In the genomic region with DNA sequence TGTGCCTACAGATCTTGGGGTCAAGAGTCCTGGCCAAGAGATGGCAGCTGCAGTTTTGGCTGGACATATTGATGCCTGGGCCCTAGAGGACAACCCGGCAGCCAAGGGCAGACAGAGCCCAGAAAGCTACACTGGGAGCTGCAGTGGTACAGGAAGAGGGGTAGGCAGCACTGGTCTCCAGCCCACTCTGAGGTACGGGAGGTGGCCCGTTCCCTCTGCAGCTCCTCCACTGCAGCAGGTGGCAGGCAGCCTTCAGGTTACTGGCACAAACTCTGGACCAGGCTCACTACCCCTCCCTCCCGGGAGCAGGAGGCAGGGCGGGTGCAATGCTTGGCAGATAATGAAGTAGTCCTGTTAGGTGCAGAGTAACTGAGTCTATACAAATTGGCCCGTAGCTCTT, we compare ENCODE assay signal across 12 mouse cellular contexts. TPM values are rescaled to one million over a fixed set of nuclear protein-coding genes. Genes with fewer than 3 reads are reported as not detected.
DNase-seq lines count a peak whose midpoint lies in the region; ATAC-seq and TF ChIP-seq lines count a peak whose summit lies in the region.
"Had no signal": no experiment of that assay in that cellular context is flagged by ENCODE, and none has a peak within 500 bp of the region (broad histone marks: within the 10 kb centered on the region; RNA-seq: fewer than 3 reads in every experiment).

No protein-coding gene starts in this region.

- DNase-seq in heart, adult 11 months, result peak; percentile 87
- no peak for DNase-seq in yolk sac, embryonic 10.5 days (ENCODE audit: low spot score)
- DNase-seq in layer of hippocampus, adult 9-11 months, result no peak
- no peak for DNase-seq in layer of hippocampus, postnatal 25 days (ENCODE audit: extremely low spot score in 1 of 2, low spot score in 1 of 2)
- DNase-seq: heart, postnatal 36 days; lung, embryonic 14.5 days; thymus, postnatal 36 days had no signal

- peaks cover 77% of the 10 kb centered on the region for H3K27me3 ChIP-seq in heart, embryonic 11.5 days (ENCODE audit: control insufficient read depth, insufficient read depth, low read length)
- H3K27me3 ChIP-seq in hindbrain, embryonic 12.5 days, result peaks cover 67% of the 10 kb centered on the region
- peaks cover 18% of the 10 kb centered on the region; the same call in 1 of the 2 replicates for H3K27me3 ChIP-seq in midbrain, embryonic 16.5 days (ENCODE audit: control insufficient read depth, insufficient read depth, low read depth, low read length)

- H3K4me2 ChIP-seq in heart, embryonic 11.5 days, result no peak overlapping the region
- H3K4me2 ChIP-seq in hindbrain, embryonic 12.5 days (replicated peaks), result peak overlapping the region; percentile 24; the same call in 1 of the 2 replicates
- peak overlapping the region; percentile 86 for H3K4me2 ChIP-seq in midbrain, embryonic 16.5 days (ENCODE audit: low read length)
- H3K4me2 ChIP-seq: lung, embryonic 14.5 days had no signal

- H3K27ac ChIP-seq in heart, embryonic 11.5 days (ENCODE audit: low read depth, low read length), result no peak overlapping the region
- H3K27ac ChIP-seq in cortical plate, adult 2 months (ENCODE audit: insufficient read depth, low read length), result peak overlapping the region; percentile 97
- peak overlapping the region; percentile 71; the same call in 1 of the 2 replicates for H3K27ac ChIP-seq in hindbrain, embryonic 12.5 days
- H3K27ac ChIP-seq in midbrain, embryonic 16.5 days (ENCODE audit: low read length), result no peak overlapping the region

- 73% methylated on average over 6 of the region's 6 CpGs for WGBS in heart, embryonic 11.5 days (ENCODE audit: insufficient replicate concordance)
- 56% methylated on average over 6 of the region's 6 CpGs for WGBS in hindbrain, embryonic 12.5 days
- 45% methylated on average over 6 of the region's 6 CpGs for WGBS in midbrain, embryonic 16.5 days

- ATAC-seq in heart, embryonic 11.5 days (replicated peaks; ENCODE audit: insufficient number of reproducible peaks, low FRiP score, low TSS enrichment), result no peak
- ATAC-seq in hindbrain, embryonic 12.5 days (ENCODE audit: low FRiP score), result no peak
- no peak for ATAC-seq in midbrain, embryonic 16.5 days

- no peaks in the 10 kb centered on the region for H3K9me3 ChIP-seq in heart, embryonic 11.5 days (replicated peaks; ENCODE audit: control insufficient read depth, low read length)
- H3K9me3 ChIP-seq in hindbrain, embryonic 12.5 days (replicated peaks), result no peaks in the 10 kb centered on the region
- no peaks in the 10 kb centered on the region for H3K9me3 ChIP-seq in midbrain, embryonic 16.5 days (replicated peaks; ENCODE audit: control insufficient read depth, low read length, poor library complexity, severe bottlenecking)

- no peak for TF ChIP-seq POLR2A in cortical plate, adult 2 months (IDR thresholded peaks at IDR 0.05; ENCODE audit: extremely low read depth, insufficient read depth, low read length)

- no peak overlapping the region for H3K4me3 ChIP-seq in heart, embryonic 11.5 days (ENCODE audit: low read depth, low read length)
- peak overlapping the region; percentile 30 for H3K4me3 ChIP-seq in cortical plate, adult 2 months (ENCODE audit: insufficient read depth, low read length)
- no peak overlapping the region for H3K4me3 ChIP-seq in hindbrain, embryonic 12.5 days
- H3K4me3 ChIP-seq in midbrain, embryonic 16.5 days (ENCODE audit: low read depth, low read length), result no peak overlapping the region

- H3K36me3 ChIP-seq in heart, embryonic 11.5 days (ENCODE audit: control insufficient read depth, insufficient read depth, low read length), result no peaks in the 10 kb centered on the region
- H3K36me3 ChIP-seq in hindbrain, embryonic 12.5 days, result no peaks in the 10 kb centered on the region
- H3K36me3 ChIP-seq in midbrain, embryonic 16.5 days (ENCODE audit: control insufficient read depth, insufficient read depth, low read length), result no peaks in the 10 kb centered on the region

- H3K4me1 ChIP-seq in heart, embryonic 11.5 days (ENCODE audit: control insufficient read depth, insufficient read depth, low read length), result peaks cover 5% of the 10 kb centered on the region; the same call in 1 of the 2 replicates
- H3K4me1 ChIP-seq in cortical plate, adult 2 months (ENCODE audit: control insufficient read depth, insufficient read depth, low read length), result peaks cover 9% of the 10 kb centered on the region
- H3K4me1 ChIP-seq in hindbrain, embryonic 12.5 days, result peaks cover 35% of the 10 kb centered on the region
- H3K4me1 ChIP-seq in midbrain, embryonic 16.5 days (ENCODE audit: control insufficient read depth, insufficient read depth, low read length), result peaks cover 22% of the 10 kb centered on the region

- no peak overlapping the region for H3K9ac ChIP-seq in heart, embryonic 11.5 days (ENCODE audit: low read depth, low read length)
- H3K9ac ChIP-seq in hindbrain, embryonic 12.5 days, result 0 out of 2 replicates have a peak overlapping the region, but pooled peaks have one; percentile 39
- peak overlapping the region; percentile 3 for H3K9ac ChIP-seq in midbrain, embryonic 16.5 days (ENCODE audit: low read depth, low read length)
- H3K9ac ChIP-seq: lung, embryonic 14.5 days had no signal

- no peak for TF ChIP-seq CTCF in cortical plate, adult 2 months (IDR thresholded peaks at IDR 0.05; ENCODE audit: extremely low read depth, insufficient read depth, low read length)

RNA-seq across cellular contexts. Expression of gene Plch2, which starts 15.9 kb away (rescaled TPM):
- 0.13 and 0.30 TPM in 2 replicates for polyA plus RNA-seq in heart, embryonic 11.5 days (2014; fragmentation: Nextera tagmentation; extraction: Ambion mirVana)
- polyA plus RNA-seq in cortical plate, adult 2 months (2012; rRNA removed), result 66.4 and 70.6 TPM in 2 replicates
- 5.0 and 5.5 TPM in 2 replicates for polyA plus RNA-seq in hindbrain, embryonic 12.5 days (2016; fragmentation: Nextera tagmentation; extraction: Ambion mirVana)
- 23.3 and 25.4 TPM in 2 replicates for polyA plus RNA-seq in midbrain, embryonic 16.5 days (2015; fragmentation: Nextera tagmentation; extraction: Ambion mirVana)
- 10 to 100 TPM; 91.4 to 98.9 TPM for total RNA-seq in layer of hippocampus, postnatal 25 days (2021)
- total RNA-seq: heart, postnatal 36 days; monocyte, adult 5-6 weeks had no signal

RNA-seq across cellular contexts. Expression of gene Pex10, which starts 26.1 kb away (rescaled TPM):
- 4.1 and 9.9 TPM in 2 replicates for polyA plus RNA-seq in heart, embryonic 11.5 days (2014; fragmentation: Nextera tagmentation; extraction: Ambion mirVana)
- 17.8 and 19.5 TPM in 2 replicates for polyA plus RNA-seq in cortical plate, adult 2 months (2012; rRNA removed)
- polyA plus RNA-seq in hindbrain, embryonic 12.5 days (2016; fragmentation: Nextera tagmentation; extraction: Ambion mirVana), result 18.0 and 18.4 TPM in 2 replicates
- 22.2 and 22.8 TPM in 2 replicates for polyA plus RNA-seq in midbrain, embryonic 16.5 days (2015; fragmentation: Nextera tagmentation; extraction: Ambion mirVana)
- total RNA-seq in layer of hippocampus, postnatal 25 days (2021), result 10 to 100 TPM; 21.6 to 26.5 TPM

RNA-seq across cellular contexts. Expression of gene Rer1, which starts 45.5 kb away (rescaled TPM):
- polyA plus RNA-seq in heart, embryonic 11.5 days (2014; fragmentation: Nextera tagmentation; extraction: Ambion mirVana), result 148 TPM in 2 replicates
- polyA plus RNA-seq in cortical plate, adult 2 months (2012; rRNA removed), result 81.8 and 86.9 TPM in 2 replicates
- 130 and 137 TPM in 2 replicates for polyA plus RNA-seq in hindbrain, embryonic 12.5 days (2016; fragmentation: Nextera tagmentation; extraction: Ambion mirVana)
- 121 and 124 TPM in 2 replicates for polyA plus RNA-seq in midbrain, embryonic 16.5 days (2015; fragmentation: Nextera tagmentation; extraction: Ambion mirVana)
- total RNA-seq in layer of hippocampus, postnatal 25 days (2021), result 10 to 100 TPM; 62.2 to 67.3 TPM

RNA-seq across cellular contexts. Expression of gene Morn1, which starts 45.7 kb away (rescaled TPM):
- 2.5 and 2.9 TPM in 2 replicates for polyA plus RNA-seq in heart, embryonic 11.5 days (2014; fragmentation: Nextera tagmentation; extraction: Ambion mirVana)
- 12.4 and 16.0 TPM in 2 replicates for polyA plus RNA-seq in cortical plate, adult 2 months (2012; rRNA removed)
- polyA plus RNA-seq in hindbrain, embryonic 12.5 days (2016; fragmentation: Nextera tagmentation; extraction: Ambion mirVana), result 7.7 and 8.0 TPM in 2 replicates
- polyA plus RNA-seq in midbrain, embryonic 16.5 days (2015; fragmentation: Nextera tagmentation; extraction: Ambion mirVana), result 7.3 and 8.9 TPM in 2 replicates
- 10 to 100 TPM; 11.2 to 17.3 TPM for total RNA-seq in layer of hippocampus, postnatal 25 days (2021)
- total RNA-seq: monocyte, adult 5-6 weeks had no signal

Comparison
In these comparisons a context has a peak if more than half of its experiments do, and no peak if none do; other contexts are left out.
1. H3K27ac ChIP-seq: peak in cortical plate, adult 2 months (single experiment) and hindbrain, embryonic 12.5 days (single experiment); none in heart, embryonic 11.5 days (single experiment) and midbrain, embryonic 16.5 days (single experiment).